Mouse (Mus musculus) limb, embryonic 14.5 days (tissue): Measurements from ENCODE around the gene Gm44502. TPM values are rescaled to one million over a fixed set of nuclear protein-coding genes. Genes with fewer than 3 reads are reported as not detected.

ENCODE experiments used
- ATAC-seq: fragments of 200-750 bp; cut with Nextera tagmentation; 2 replicates; pipeline ENCODE4 v1.8.0; 2017; ENCODE audit warnings: low read depth, moderate number of reproducible peaks, moderate TSS enrichment; ENCODE audit not compliant: low FRiP score
- DNase-seq: peaks from one replicate; pipeline ENCODE4 v3.0.0-alpha.2; 2015; ENCODE audit warnings: low spot score
- H3K27ac ChIP-seq: fragments of 300-500 bp; sonication (generic); replicated peaks from 2 replicates; pipeline ENCODE4 v1.5.1; 2014; ENCODE audit warnings: low read depth, mild to moderate bottlenecking, low read length, moderate library complexity, mixed read lengths
- H3K27me3 ChIP-seq: fragments of 300-500 bp; sonication (generic); 2 replicates; pipeline ENCODE4 v1.6.1; 2014; ENCODE audit warnings: low read length, mixed read lengths; ENCODE audit not compliant: control insufficient read depth, insufficient read depth
- H3K36me3 ChIP-seq: fragments of 300-500 bp; sonication (generic); 2 replicates; pipeline ENCODE4 v1.6.1; 2014; ENCODE audit warnings: mild to moderate bottlenecking, low read length, moderate library complexity, mixed read lengths; ENCODE audit not compliant: control insufficient read depth, insufficient read depth
- H3K4me1 ChIP-seq: fragments of 300-500 bp; sonication (generic); 2 replicates; pipeline ENCODE4 v1.6.1; 2014; ENCODE audit warnings: antibody characterized with exemption, low read length, mixed read lengths; ENCODE audit not compliant: control insufficient read depth, insufficient read depth
- H3K4me2 ChIP-seq: fragments of 300-500 bp; sonication (generic); replicated peaks from 2 replicates; pipeline ENCODE4 v1.6.1; 2014; ENCODE audit warnings: low read depth, mild to moderate bottlenecking, low read length, moderate library complexity; ENCODE audit not compliant: severe bottlenecking
- H3K4me3 ChIP-seq: fragments of 300-500 bp; sonication (generic); replicated peaks from 2 replicates; pipeline ENCODE4 v1.5.1; 2014; ENCODE audit warnings: low read length
- H3K9ac ChIP-seq: fragments of 300-500 bp; sonication (generic); 2 replicates; pipeline ENCODE4 v1.6.1; 2014; ENCODE audit warnings: mild to moderate bottlenecking, low read depth, low read length, moderate library complexity; ENCODE audit not compliant: severe bottlenecking
- H3K9me3 ChIP-seq: fragments of 300-500 bp; sonication (generic); 2 replicates; pipeline ENCODE4 v1.6.1; 2016; ENCODE audit warnings: low read length; ENCODE audit not compliant: control insufficient read depth
- POLR2A ChIP-seq: fragments of 200-500 bp; IDR thresholded peaks from 2 replicates; pipeline ENCODE4 v1.8.0; 2012; ENCODE audit warnings: inconsistent platforms, mild to moderate bottlenecking, moderate library complexity, borderline replicate concordance; ENCODE audit not compliant: insufficient read depth, insufficient read length; ENCODE audit errors: extremely low read depth
- WGBS: fragments of 180-500 bp; shearing (Covaris S2); extraction: QIAGEN DNeasy Blood & Tissue Kit; methylation state at CpG from one replicate; pipeline ENCODE4 v1.1.7; 2014; 5-methylcytosine and 5-hydroxymethylcytosine counted together
- polyA plus RNA-seq, 2 experiments: library from polyadenylated mRNA; depleted of rRNA in 1 of 2; stranded (reverse) in 1 of 2; unstranded in 1 of 2; fragments of >200 nt; fragmentation: Nextera tagmentation in 1 of 2; extraction: Ambion mirVana in 1 of 2; gene quantifications; 2 replicates each; pipeline versions ENCODE4 v1.2.1 to v1.2.3; 2012 to 2014

Gm44502 gene
- polyA plus RNA-seq, 2 experiments: 0.40 TPM; not detected in 1

- no peaks in the 10 kb centered on the region for H3K9me3 ChIP-seq
- H3K4me3 ChIP-seq: no peak overlapping the region
- ATAC-seq (no peak), DNase-seq (no peak)
- no peaks in the 10 kb centered on the region for H3K36me3 ChIP-seq
- no peak overlapping the region for H3K4me2 ChIP-seq
- WGBS: 82% methylated on average over 15 of the region's 15 CpGs
- TF ChIP-seq POLR2A: no peak
- no peak overlapping the region for H3K9ac ChIP-seq
- no peak overlapping the region for H3K27ac ChIP-seq
- no peaks in the 10 kb centered on the region for H3K4me1 ChIP-seq
- no peaks in the 10 kb centered on the region for H3K27me3 ChIP-seq
Measured at GRCm38 (mm10) chr15:89461321-89461720, 31.8 kb upstream of the Gm44502 start.

DNA sequence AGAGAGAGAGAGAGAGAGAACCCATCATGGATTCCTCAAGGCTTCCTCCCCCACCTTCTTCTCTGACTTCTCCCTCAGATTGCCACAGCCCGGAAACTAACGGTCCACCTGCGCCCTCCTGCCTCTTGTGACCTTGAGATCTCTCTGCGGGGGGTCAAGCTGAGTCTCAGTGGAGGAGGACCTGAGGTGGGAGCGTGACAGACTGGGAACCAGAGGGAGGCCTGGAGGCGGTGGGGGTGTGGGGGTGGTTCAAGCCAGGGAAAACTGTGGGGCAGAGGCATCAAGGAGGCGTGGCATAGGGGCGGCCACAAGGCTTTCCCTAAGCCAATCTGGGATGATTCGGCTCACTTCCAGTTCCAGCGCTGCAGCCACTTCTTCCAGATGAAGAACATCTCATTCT, 30.8 kb upstream of the Gm44502 start:
- Histone ChIP-seq H3K36me3 (no peaks in the 10 kb centered on the region), H3K27ac (no peak overlapping the region), H3K4me1 (no peaks in the 10 kb centered on the region), H3K9me3 (no peaks in the 10 kb centered on the region), H3K27me3 (no peaks in the 10 kb centered on the region), H3K9ac (no peak overlapping the region), H3K4me2 (no peak overlapping the region), H3K4me3 (no peak overlapping the region)
- 80% methylated on average over 10 of the region's 10 CpGs for WGBS
- ATAC-seq (no peak), DNase-seq (no peak)
- TF ChIP-seq POLR2A: no peak

- no peaks in the 10 kb centered on the region for H3K36me3 ChIP-seq
- H3K4me3 ChIP-seq: no peak overlapping the region
- 83% methylated on average over 7 of the region's 7 CpGs for WGBS
- no peaks in the 10 kb centered on the region; the same call in 1 of the 2 replicates for H3K27me3 ChIP-seq
- no peaks in the 10 kb centered on the region for H3K4me1 ChIP-seq
- no peaks in the 10 kb centered on the region for H3K9me3 ChIP-seq
- no peak overlapping the region for H3K9ac ChIP-seq
- no peak for TF ChIP-seq POLR2A
- ATAC-seq (no peak), DNase-seq (no peak)
- no peak overlapping the region for H3K27ac ChIP-seq
- H3K4me2 ChIP-seq: no peak overlapping the region
Measured at GRCm38 (mm10) chr15:89459821-89460220, 30.3 kb upstream of the Gm44502 start.

GRCm38 (mm10) chr15:89458942-89459341, 29.4 kb upstream of the Gm44502 start:
- WGBS: 95% methylated on average over 15 of the region's 15 CpGs
- H3K9ac ChIP-seq: no peak overlapping the region
- DNase-seq (no peak), ATAC-seq (no peak)
- no peak for TF ChIP-seq POLR2A
- no peak overlapping the region for H3K4me2 ChIP-seq
- no peaks in the 10 kb centered on the region for H3K9me3 ChIP-seq
- H3K36me3 ChIP-seq: no peaks in the 10 kb centered on the region
- H3K27me3 ChIP-seq: peaks cover 6% of the 10 kb centered on the region
- no peak overlapping the region for H3K4me3 ChIP-seq
- H3K4me1 ChIP-seq: peaks cover under 1% of the 10 kb centered on the region; the same call in 1 of the 2 replicates
- no peak overlapping the region for H3K27ac ChIP-seq

- no peak for DNase-seq
- TF ChIP-seq POLR2A: no peak
- Histone ChIP-seq H3K36me3 (no peaks in the 10 kb centered on the region), H3K9ac (no peak overlapping the region), H3K4me2 (no peak overlapping the region), H3K4me1 (peaks cover 4% of the 10 kb centered on the region; the same call in 1 of the 2 replicates), H3K4me3 (no peak overlapping the region), H3K27me3 (peaks cover 12% of the 10 kb centered on the region), H3K9me3 (no peaks in the 10 kb centered on the region), H3K27ac (no peak overlapping the region)
- WGBS: 73% methylated on average over 6 of the region's 6 CpGs
- ATAC-seq: no peak
Measured at GRCm38 (mm10) chr15:89455642-89456041, 26.1 kb upstream of the Gm44502 start.

GRCm38 (mm10) chr15:89454857-89455256, 25.4 kb upstream of the Gm44502 start:
- WGBS: 25% methylated on average over 5 of the region's 6 CpGs
- Histone ChIP-seq H3K27me3 (peaks cover 12% of the 10 kb centered on the region), H3K9me3 (no peaks in the 10 kb centered on the region), H3K36me3 (no peaks in the 10 kb centered on the region), H3K4me3 (peak overlapping the region; percentile 47; the same call in 1 of the 2 replicates), H3K4me2 (no peak overlapping the region), H3K9ac (no peak overlapping the region), H3K4me1 (peaks cover 4% of the 10 kb centered on the region; the same call in 1 of the 2 replicates), H3K27ac (no peak overlapping the region)
- TF ChIP-seq POLR2A: no peak
- no peak for DNase-seq
- no peak for ATAC-seq
